Mouse (Mus musculus) erythroblast, embryonic 14.5 days (primary cell): ENCODE results near the gene Ank3.

Experiments used
- GATA1 ChIP-seq: IDR thresholded peaks from 2 replicates; pipeline ENCODE4 v1.6.1; 2012; ENCODE audit warnings: low read length, inconsistent platforms, mixed read lengths
- TAL1 ChIP-seq: IDR thresholded peaks from 3 replicates; pipeline ENCODE4 v1.6.1; 2012; ENCODE audit warnings: low read length, inconsistent platforms, mixed read lengths

- no peak for TF ChIP-seq TAL1
- no peak for TF ChIP-seq GATA1
Observed at GRCm38 (mm10) chr10:69531569-69531968, 133.0 kb downstream of the Ank3 start.
